Mouse (Mus musculus) v-Abl transformed pro-B cells (cell line): Measurements from ENCODE around the gene Pde8b.

Experiments
- in situ Hi-C, 2 experiments: fragments of 400-800 bp; cut with MboI; formaldehyde crosslinking; loops; one replicate each; pipeline ENCODE4 v1.15.1; 2025; ENCODE audit not compliant: unreplicated experiment in 2 of 2

Pde8b gene

GRCm38 (mm10) chr13:95091546-95092445 is 158.3 kb downstream of the Pde8b start:
- in situ Hi-C loops: no loop called here

GRCm38 (mm10) chr13:95087358-95087787 is 162.8 kb downstream of the Pde8b start:
- in situ Hi-C loops: no loop called here

- in situ Hi-C loops: no loop called here
These were observed 164.1 kb downstream of the Pde8b start for GRCm38 (mm10) chr13:95086033-95086432.

- in situ Hi-C loops: no loop called here
These were observed 167.5 kb downstream of the Pde8b start for GRCm38 (mm10) chr13:95082611-95083010.

- in situ Hi-C loops: no loop called here
These were observed 169.1 kb downstream of the Pde8b start for GRCm38 (mm10) chr13:95081082-95081481.

GRCm38 (mm10) chr13:95078492-95078891 is 171.6 kb downstream of the Pde8b start:
- in situ Hi-C loops: no loop called here

GRCm38 (mm10) chr13:95077688-95078087 is 172.4 kb downstream of the Pde8b start:
- in situ Hi-C loops: no loop called here

GRCm38 (mm10) chr13:95076142-95076541 is 174.0 kb downstream of the Pde8b start:
- in situ Hi-C loops: no loop called here

- in situ Hi-C loops: no loop called here
These were observed 176.5 kb downstream of the Pde8b start for GRCm38 (mm10) chr13:95073445-95074172.

GRCm38 (mm10) chr13:95070268-95070667 is 179.9 kb downstream of the Pde8b start:
- in situ Hi-C loops: no loop called here

GRCm38 (mm10) chr13:95067854-95068253 is 182.3 kb downstream of the Pde8b start:
- in situ Hi-C loops: no loop called here

- in situ Hi-C loops: no loop called here
These were observed 186.6 kb downstream of the Pde8b start for GRCm38 (mm10) chr13:95063390-95064017.

- in situ Hi-C loops: no loop called here
These were observed 191.3 kb downstream of the Pde8b start for GRCm38 (mm10) chr13:95058885-95059284.

- in situ Hi-C loops: no loop called here
These were observed 193.4 kb downstream of the Pde8b start for GRCm38 (mm10) chr13:95056501-95057280.

- in situ Hi-C loops: no loop called here
These were observed 194.3 kb downstream of the Pde8b start for GRCm38 (mm10) chr13:95055742-95056388.

GRCm38 (mm10) chr13:95052421-95052820 is 197.7 kb downstream of the Pde8b start:
- in situ Hi-C loops: no loop called here

- in situ Hi-C loops: no loop called here
These were observed 199.7 kb downstream of the Pde8b start for GRCm38 (mm10) chr13:95050398-95050797.

GRCm38 (mm10) chr13:95044108-95044507 is 206.0 kb downstream of the Pde8b start:
- in situ Hi-C loops: no loop called here

GRCm38 (mm10) chr13:95040140-95040738 is 209.9 kb downstream of the Pde8b start:
- in situ Hi-C loops: no loop called here

GRCm38 (mm10) chr13:95038200-95038599 is 211.9 kb downstream of the Pde8b start:
- in situ Hi-C loops: no loop called here
